Mouse (Mus musculus) stomach, postnatal 0 days (tissue): ENCODE measurements around the gene Il6st.

Source experiments
- CTCF ChIP-seq: IDR thresholded peaks from 2 replicates; pipeline ENCODE4 v1.5.1; 2016; ENCODE audit warnings: antibody characterized with exemption, low read depth, mild to moderate bottlenecking, moderate library complexity
- EP300 ChIP-seq: optimal IDR thresholded peaks from 2 replicates; pipeline ENCODE3; 2016; ENCODE audit warnings: antibody characterized with exemption

- TF ChIP-seq CTCF (no peak), EP300 (no peak)
Measured at GRCm38 (mm10) chr13:112442867-112443529, 20.9 kb upstream of the Il6st start.
